23 mouse cellular contexts compared by ENCODE assay signal in genomic region chr2:115943044-115943443, GRCm38 (mm10).
"Had no signal": no experiment of that assay in that cellular context is flagged by ENCODE, and none has a peak within 500 bp of the region (broad histone marks: within the 10 kb centered on the region; RNA-seq: fewer than 3 reads in every experiment).

No protein-coding gene starts in this region.

- H3K36me3 ChIP-seq: hindbrain, embryonic 15.5 days; limb, embryonic 13.5 days; limb, embryonic 15.5 days; liver, embryonic 12.5 days had no signal

- ATAC-seq: hindbrain, postnatal 0 days; intestine, embryonic 16.5 days; liver, embryonic 12.5 days had no signal

- H3K9ac ChIP-seq: heart, embryonic 13.5 days; heart, embryonic 15.5 days; hindbrain, embryonic 13.5 days; hindbrain, embryonic 15.5 days; limb, embryonic 13.5 days; limb, embryonic 15.5 days; liver, embryonic 12.5 days; liver, embryonic 14.5 days had no signal

- H3K4me3 ChIP-seq: heart, embryonic 13.5 days; heart, embryonic 15.5 days; hindbrain, embryonic 13.5 days; hindbrain, embryonic 15.5 days; limb, embryonic 13.5 days; limb, embryonic 15.5 days; liver, embryonic 12.5 days had no signal

- H3K4me1 ChIP-seq: limb, embryonic 15.5 days; liver, embryonic 12.5 days had no signal

- H3K4me2 ChIP-seq: heart, embryonic 11.5 days; heart, embryonic 13.5 days; heart, embryonic 15.5 days; hindbrain, embryonic 13.5 days; hindbrain, embryonic 15.5 days; limb, embryonic 13.5 days; limb, embryonic 15.5 days; liver, embryonic 12.5 days had no signal

- H3K27me3 ChIP-seq: heart, embryonic 13.5 days; heart, embryonic 15.5 days; hindbrain, embryonic 13.5 days; hindbrain, embryonic 15.5 days; limb, embryonic 13.5 days; limb, embryonic 15.5 days; liver, embryonic 12.5 days had no signal

- H3K27ac ChIP-seq: heart, embryonic 13.5 days; heart, embryonic 15.5 days; hindbrain, embryonic 13.5 days; hindbrain, embryonic 15.5 days; hindbrain, postnatal 0 days; limb, embryonic 13.5 days; limb, embryonic 15.5 days; liver, embryonic 12.5 days; liver, embryonic 14.5 days had no signal

- DNase-seq: gastrocnemius, postnatal 14 days; gastrocnemius, postnatal 36 days; heart, adult 18-20 months; heart, postnatal 14 days; heart, postnatal 36 days; kidney, adult 11 months; kidney, adult 2 months; kidney, adult 9 months; kidney, postnatal 25 days; layer of hippocampus, adult 9-11 months; layer of hippocampus, postnatal 36 days; left cerebral cortex, postnatal 4 days had no signal

- H3K9me3 ChIP-seq: heart, embryonic 13.5 days; heart, embryonic 15.5 days; hindbrain, embryonic 13.5 days; hindbrain, embryonic 15.5 days; limb, embryonic 13.5 days; limb, embryonic 15.5 days; liver, embryonic 12.5 days had no signal
